Mouse (Mus musculus) c-Kit-negative CD71-positive TER-119-positive erythroid progenitor cells, embryonic 14.5 days (primary cell): ENCODE data around the gene Pccb.

Source experiments
- DNase-seq: peaks from one replicate; pipeline ENCODE4 v3.0.0-alpha.2; 2013; ENCODE audit warnings: low read depth, low spot score

Gene Pccb

GRCm38 (mm10) chr9:100987006-100987405, 47.7 kb downstream of the Pccb start:
- no peak for DNase-seq

GRCm38 (mm10) chr9:100984381-100985310, 50.1 kb downstream of the Pccb start:
- DNase-seq = no peak

- no peak for DNase-seq
These were observed 51.9 kb downstream of the Pccb start for GRCm38 (mm10) chr9:100982786-100983185.

DNA sequence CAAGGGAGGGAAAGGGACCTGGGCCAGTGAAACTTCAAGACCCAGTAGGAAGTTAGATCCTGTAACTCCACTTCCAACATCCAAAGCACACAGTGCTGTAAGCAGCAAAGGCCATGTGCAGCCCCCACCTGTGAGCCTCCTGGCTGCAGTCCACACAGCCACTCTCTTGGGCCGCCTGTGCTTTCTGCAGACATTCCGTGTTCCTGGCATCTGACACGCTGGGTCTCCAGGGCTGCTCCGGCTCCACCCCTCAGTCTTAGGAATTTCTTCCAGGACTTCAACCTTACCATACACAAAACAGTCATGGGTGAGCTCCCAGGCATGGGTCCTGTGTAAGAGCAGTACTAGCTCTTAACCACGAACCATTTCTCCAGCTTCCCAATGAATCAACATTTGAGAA, 55.4 kb downstream of the Pccb start:
- no peak for DNase-seq

DNA sequence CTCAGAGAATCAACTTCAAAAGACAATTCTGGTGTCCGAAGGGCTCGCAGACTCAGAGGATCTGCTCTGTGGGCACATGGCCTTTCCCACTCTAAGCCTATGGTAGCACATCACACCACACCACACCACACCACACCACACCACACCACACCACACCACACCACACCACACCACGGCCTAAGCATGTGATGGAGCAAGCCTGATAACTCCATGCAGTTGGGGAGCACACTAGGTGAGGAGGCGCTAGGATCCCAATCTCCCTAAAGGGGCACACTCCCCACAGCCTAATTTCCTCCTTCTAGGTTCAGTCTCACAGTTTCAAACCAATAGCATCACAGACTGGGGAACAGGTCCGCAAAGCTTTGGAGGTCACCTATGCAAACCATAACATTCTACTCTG, 56.0 kb downstream of the Pccb start:
- no peak for DNase-seq

- DNase-seq = no peak
These were observed 65.2 kb downstream of the Pccb start for GRCm38 (mm10) chr9:100969461-100969860.

DNA sequence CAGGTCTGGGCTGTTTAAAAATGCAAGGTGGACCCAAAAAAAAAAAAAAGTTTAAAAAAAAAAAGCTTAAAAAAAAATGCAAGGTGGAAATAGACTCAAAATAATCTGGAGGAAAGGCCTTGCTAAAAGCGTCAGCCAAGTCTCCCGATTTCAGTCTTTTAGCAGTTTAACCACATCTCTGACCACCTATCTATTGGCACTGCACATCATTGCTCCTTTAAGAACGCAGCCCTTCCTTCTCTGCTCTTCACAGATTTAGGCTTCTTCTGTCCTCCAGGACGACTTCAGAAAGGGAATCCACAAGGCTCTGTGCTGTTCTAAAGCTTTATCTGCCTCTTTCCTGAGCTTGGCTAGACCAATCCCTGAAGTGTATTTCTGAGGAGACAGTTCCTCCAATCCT, 70.6 kb downstream of the Pccb start:
- DNase-seq = no peak

DNA sequence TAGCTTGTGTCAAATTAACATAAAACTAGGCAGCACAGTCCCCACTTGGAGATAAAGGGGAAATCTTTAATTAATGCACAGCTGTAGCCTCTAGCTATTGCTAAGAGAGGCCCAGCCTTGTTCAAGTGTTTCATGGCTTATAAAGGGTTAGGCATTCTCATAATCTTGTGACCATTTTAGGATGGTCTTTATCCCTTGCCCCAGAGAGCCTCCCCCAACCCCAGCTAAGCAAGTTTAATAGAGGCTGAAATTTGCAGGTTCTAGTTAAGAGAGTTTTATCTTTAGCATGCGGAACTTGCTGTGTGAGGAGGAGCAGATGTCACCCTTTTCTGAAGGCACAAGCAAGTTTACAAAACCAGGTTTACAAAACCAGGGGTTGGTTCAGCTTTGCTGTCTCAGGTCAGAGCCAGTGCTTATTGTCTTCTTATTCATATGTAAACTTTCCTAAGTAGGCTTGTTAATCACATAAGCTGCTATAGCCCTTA, 71.2 kb downstream of the Pccb start:
- DNase-seq = no peak

GRCm38 (mm10) chr9:100962903-100963427, 71.7 kb downstream of the Pccb start:
- DNase-seq = peak; percentile 40

- DNase-seq = no peak
These were observed 83.2 kb downstream of the Pccb start for GRCm38 (mm10) chr9:100951481-100951880.

GRCm38 (mm10) chr9:100944677-100945365, 89.9 kb downstream of the Pccb start:
- DNase-seq = no peak

DNA sequence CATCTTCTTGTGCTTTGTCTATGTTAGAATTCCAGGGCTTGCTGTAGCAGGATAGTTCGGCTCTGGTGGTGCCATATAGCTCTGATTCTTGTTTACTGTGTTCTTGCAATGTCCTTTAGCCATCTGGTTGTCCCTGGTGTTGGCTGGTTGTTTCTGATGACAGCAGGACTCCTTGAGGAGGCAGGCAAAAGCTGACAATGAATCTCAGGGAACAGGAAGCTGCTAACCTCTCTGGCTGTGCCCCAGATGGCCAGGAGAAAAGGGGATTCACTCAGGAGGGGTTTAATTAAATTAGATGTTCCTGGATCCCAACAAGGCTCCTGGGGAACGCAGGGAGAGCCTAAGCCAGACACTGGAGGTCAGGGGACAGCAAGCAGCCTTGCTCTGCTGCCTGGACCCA, 92.7 kb downstream of the Pccb start:
- DNase-seq = no peak
